Mouse (Mus musculus): ENCODE results near the gene Tspan6. TPM values are rescaled to one million over a fixed set of nuclear protein-coding genes. Genes with fewer than 3 reads are reported as not detected.

Gene Tspan6
- total RNA-seq (2021): 10 to 100 TPM; 55.1 to 60.7 TPM

GRCm38 (mm10) chrX:133898014-133898542, at the start of gene Tspan6:
TSS of gene Tspan6 (minus strand) at chrX:133898429.
- peak; percentile 83 for DNase-seq (ENCODE audit: extremely low spot score in 1 of 2, low spot score in 2 of 2)
- intact Hi-C loops (cut with DNase I): loop anchor here (10.0 kb wide), 1 partner anchor 113 kb away; no protein-coding TSS in a partner anchor

- intact Hi-C loops (cut with DNase I): loop anchor here (2.0 kb wide), 1 partner anchor 71 kb away; no protein-coding TSS in a partner anchor
- peak; percentile 26 to 28 for DNase-seq (ENCODE audit: extremely low spot score in 1 of 2, low spot score in 2 of 2)
These were observed 49.2 kb upstream of the Tspan6 start for GRCm38 (mm10) chrX:133947427-133947826.

- intact Hi-C loops (cut with DNase I): no loop called here
- no peak for DNase-seq (ENCODE audit: extremely low spot score in 1 of 2, low spot score in 2 of 2)
These were observed 41.3 kb upstream of the Tspan6 start for GRCm38 (mm10) chrX:133939561-133939960.

- no peak for DNase-seq (ENCODE audit: extremely low spot score in 1 of 2, low spot score in 2 of 2)
- intact Hi-C loops (cut with DNase I): no loop called here
These were observed 38.5 kb upstream of the Tspan6 start for GRCm38 (mm10) chrX:133936605-133937225.

GRCm38 (mm10) chrX:133931302-133932013, 33.2 kb upstream of the Tspan6 start:
- intact Hi-C loops (cut with DNase I): no loop called here

GRCm38 (mm10) chrX:133926760-133927159, 28.5 kb upstream of the Tspan6 start:
- intact Hi-C loops (cut with DNase I): no loop called here
- no peak for DNase-seq (ENCODE audit: extremely low spot score in 1 of 2, low spot score in 2 of 2)

More at GRCm38 (mm10) chrX:133931302-133932013, 33.2 kb upstream of the Tspan6 start:
- peak in 1 of 2 experiments; percentile 27 for DNase-seq (ENCODE audit: extremely low spot score in 1 of 2, low spot score in 2 of 2)

- DNase-seq (ENCODE audit: extremely low spot score in 1 of 2, low spot score in 2 of 2): no peak
- intact Hi-C loops (cut with DNase I): no loop called here
These were observed 23.0 kb upstream of the Tspan6 start for GRCm38 (mm10) chrX:133921187-133921586.

- intact Hi-C loops (cut with DNase I): no loop called here
- no peak for DNase-seq (ENCODE audit: extremely low spot score in 1 of 2, low spot score in 2 of 2)
These were observed 16.0 kb upstream of the Tspan6 start for GRCm38 (mm10) chrX:133914219-133914618.

GRCm38 (mm10) chrX:133913006-133913405, 14.8 kb upstream of the Tspan6 start:
- DNase-seq (ENCODE audit: extremely low spot score in 1 of 2, low spot score in 2 of 2): no peak
- intact Hi-C loops (cut with DNase I): no loop called here

- intact Hi-C loops (cut with DNase I): no loop called here
- no peak for DNase-seq (ENCODE audit: extremely low spot score in 1 of 2, low spot score in 2 of 2)
These were observed 13.3 kb upstream of the Tspan6 start for GRCm38 (mm10) chrX:133911397-133912103.

- intact Hi-C loops (cut with DNase I): no loop called here
- DNase-seq (ENCODE audit: extremely low spot score in 1 of 2, low spot score in 2 of 2): no peak
These were observed 10.0 kb upstream of the Tspan6 start, which contains the start of gene Srpx2 for GRCm38 (mm10) chrX:133908261-133908660. TSS of gene Srpx2 (plus strand) at chrX:133908426.

- intact Hi-C loops (cut with DNase I): no loop called here
- DNase-seq (ENCODE audit: extremely low spot score in 1 of 2, low spot score in 2 of 2): peak in 1 of 2 experiments; percentile 6
These were observed 10.1 kb downstream of the Tspan6 start for GRCm38 (mm10) chrX:133888111-133888510.

- no peak for DNase-seq (ENCODE audit: extremely low spot score in 1 of 2, low spot score in 2 of 2)
- intact Hi-C loops (cut with DNase I): no loop called here
These were observed 10.9 kb downstream of the Tspan6 start for GRCm38 (mm10) chrX:133887308-133887707.

GRCm38 (mm10) chrX:133869743-133870142, 28.5 kb downstream of the Tspan6 start:
- intact Hi-C loops (cut with DNase I): no loop called here

GRCm38 (mm10) chrX:133853637-133854036, 44.6 kb downstream of the Tspan6 start:
- intact Hi-C loops (cut with DNase I): no loop called here
- DNase-seq (ENCODE audit: extremely low spot score in 1 of 2, low spot score in 2 of 2): no peak

More at GRCm38 (mm10) chrX:133869743-133870142, 28.5 kb downstream of the Tspan6 start:
- DNase-seq (ENCODE audit: extremely low spot score in 1 of 2, low spot score in 2 of 2): no peak

- no peak for DNase-seq (ENCODE audit: extremely low spot score in 1 of 2, low spot score in 2 of 2)
- intact Hi-C loops (cut with DNase I): no loop called here
These were observed 47.5 kb downstream of the Tspan6 start, which contains the start of gene Tnmd for GRCm38 (mm10) chrX:133850680-133851079. TSS of gene Tnmd (plus strand) at chrX:133850980.

All from left cerebral cortex, postnatal 10 days (tissue).